Mouse (Mus musculus) neutrophil, adult 5-6 weeks (primary cell): ENCODE results near the gene Nol7. TPM values are rescaled to one million over a fixed set of nuclear protein-coding genes. Genes with fewer than 3 reads are reported as not detected.

Experiments used
- ATAC-seq: fragments of 151-379, 151-347 bp; 2 replicates; pipeline ENCODE4 v1.8.0; 2017; ENCODE audit warnings: mild to moderate bottlenecking, moderate TSS enrichment; ENCODE audit not compliant: insufficient number of reproducible peaks, poor library complexity, low FRiP score, severe bottlenecking; ENCODE audit errors: extremely low read depth
- total RNA-seq: library from RNA; stranded (forward); fragments of 200-1000 nt; gene quantifications from 2 replicates; pipeline ENCODE4 v1.2.3, GENCODE M21; 2017

Gene Nol7
- total RNA-seq, result 175 and 176 TPM in 2 replicates

DNA sequence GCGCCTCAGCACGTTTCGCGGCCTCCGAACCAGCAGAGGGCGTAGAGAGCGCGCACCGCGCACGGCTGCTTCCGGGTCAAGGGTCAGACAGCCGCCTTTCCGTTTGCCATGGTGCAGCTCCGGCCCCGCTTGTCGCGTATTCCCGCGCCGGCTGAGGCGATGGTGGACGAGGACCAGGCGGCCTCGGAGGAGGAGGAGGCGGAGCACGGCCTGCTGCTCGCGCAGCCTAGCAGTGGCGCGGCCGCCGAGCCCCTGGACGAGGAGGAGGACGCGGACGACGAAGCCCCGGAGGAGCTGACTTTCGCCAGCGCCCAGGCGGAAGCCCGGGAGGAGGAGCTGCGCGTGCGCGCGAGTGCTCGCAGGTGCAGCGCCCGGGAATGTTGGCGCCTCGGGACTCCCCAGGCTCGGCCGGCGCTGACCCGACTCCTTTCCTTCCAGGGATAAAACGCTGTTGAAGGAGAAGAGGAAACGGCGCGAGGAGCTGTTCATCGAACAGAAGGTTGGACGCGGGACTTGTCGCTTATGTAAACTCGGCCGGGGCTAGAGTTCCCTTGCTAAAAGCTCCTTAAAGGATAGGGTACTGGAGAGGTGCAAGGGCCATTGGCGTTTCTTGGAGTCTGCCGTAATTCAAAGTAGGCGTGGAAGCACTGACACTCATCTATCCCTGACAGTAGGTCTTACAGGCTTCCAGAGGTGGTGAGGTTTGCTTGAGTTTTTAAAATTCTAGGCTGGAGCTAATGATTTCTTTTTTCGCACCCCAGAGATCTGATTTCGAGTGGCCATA is at the start of gene Nol7:
TSS of gene Nol7 (plus strand) at position 94 of the 784 bp plus-strand sequence.
- ATAC-seq, result peak; percentile 94

DNA sequence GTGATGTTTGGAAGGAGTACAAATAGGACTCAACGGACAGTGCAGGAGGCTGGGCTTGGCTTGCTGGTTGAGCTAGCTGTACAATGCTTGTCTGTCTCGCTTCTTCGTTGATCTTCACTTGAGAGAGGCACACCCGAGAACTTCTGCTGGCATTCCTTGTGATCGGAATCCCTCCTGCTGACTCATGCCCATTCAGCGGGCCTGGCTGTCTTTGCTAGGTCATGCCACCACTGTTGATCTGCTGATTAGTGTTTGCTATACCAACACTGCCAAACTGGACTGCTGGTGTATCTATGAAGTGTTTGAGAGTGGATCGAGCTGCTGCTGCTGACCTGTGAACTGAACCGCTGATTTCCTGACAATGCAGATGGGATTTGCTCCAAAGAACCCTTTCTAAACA is 48.8 kb upstream of the Nol7 start:
- no peak for ATAC-seq

DNA sequence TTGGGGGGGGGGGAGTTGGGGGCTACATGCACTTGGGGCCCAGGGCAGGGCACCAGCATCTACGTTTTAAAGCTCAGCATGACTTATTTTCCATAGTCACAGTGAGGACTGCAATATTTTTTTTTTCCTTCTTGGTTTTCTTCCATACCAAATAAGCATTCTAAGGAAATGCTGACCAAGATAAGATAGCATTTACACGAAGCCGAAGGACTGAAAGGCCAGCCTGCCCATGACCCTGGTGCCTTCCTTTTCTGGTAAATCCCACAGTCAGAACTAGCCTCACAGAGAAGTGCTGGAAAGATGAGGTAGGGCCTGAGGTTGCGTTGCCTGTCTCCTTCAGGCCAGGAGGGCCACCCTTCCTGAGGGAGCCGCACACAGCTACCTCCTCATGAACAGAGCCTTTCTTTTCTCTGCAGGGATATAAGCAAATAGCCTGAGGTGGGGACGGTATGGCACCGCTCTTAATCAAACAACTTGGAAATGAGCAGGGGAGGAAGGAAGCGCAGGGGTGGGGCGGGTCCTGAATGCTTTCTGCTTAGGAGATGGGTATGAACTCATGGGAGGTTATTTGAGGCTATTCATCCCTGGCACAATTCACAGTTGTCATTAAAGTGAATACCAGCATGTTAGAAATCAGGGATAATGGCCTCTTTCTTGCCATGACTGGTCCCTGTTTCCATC is 47.6 kb upstream of the Nol7 start:
- ATAC-seq, result no peak

DNA sequence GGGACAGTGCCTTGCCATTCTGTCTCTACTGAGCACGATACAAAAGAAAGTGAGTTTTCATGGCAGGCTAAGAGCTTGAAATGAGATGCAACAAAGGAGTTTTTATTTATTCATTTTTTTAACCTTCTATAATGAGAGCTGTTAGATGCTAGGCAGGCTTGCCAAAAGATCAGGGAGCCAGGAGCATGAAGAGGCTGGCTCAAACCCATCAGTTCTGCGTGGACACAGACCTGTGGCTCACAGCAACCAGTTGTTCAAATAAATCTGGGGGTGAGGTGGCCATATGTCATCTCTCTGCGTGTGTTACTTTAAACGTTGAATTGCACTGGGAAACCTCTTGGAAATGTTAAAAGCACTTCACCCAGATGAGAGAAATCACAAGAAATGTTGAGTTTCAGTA is 44.8 kb upstream of the Nol7 start:
- ATAC-seq, result no peak

DNA sequence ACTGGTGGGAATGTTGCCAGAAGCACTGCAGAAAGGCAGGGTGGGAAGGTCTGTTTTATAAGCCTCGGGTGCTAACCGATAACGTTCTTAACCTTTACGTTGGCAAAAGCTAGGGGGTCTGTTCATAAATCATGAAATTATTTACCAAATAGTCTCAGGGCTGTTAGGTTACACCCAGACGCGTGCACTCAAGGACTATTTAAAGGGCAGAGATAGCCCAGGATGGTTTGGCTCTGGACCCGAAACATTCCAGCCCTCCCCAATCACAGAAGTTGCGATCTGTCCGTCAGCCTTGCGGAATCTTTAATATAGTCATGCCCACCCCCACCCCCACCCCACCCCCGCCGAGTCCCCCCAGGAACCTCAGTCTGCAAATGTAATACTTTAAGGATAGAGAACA is 43.8 kb upstream of the Nol7 start:
- ATAC-seq, result no peak

DNA sequence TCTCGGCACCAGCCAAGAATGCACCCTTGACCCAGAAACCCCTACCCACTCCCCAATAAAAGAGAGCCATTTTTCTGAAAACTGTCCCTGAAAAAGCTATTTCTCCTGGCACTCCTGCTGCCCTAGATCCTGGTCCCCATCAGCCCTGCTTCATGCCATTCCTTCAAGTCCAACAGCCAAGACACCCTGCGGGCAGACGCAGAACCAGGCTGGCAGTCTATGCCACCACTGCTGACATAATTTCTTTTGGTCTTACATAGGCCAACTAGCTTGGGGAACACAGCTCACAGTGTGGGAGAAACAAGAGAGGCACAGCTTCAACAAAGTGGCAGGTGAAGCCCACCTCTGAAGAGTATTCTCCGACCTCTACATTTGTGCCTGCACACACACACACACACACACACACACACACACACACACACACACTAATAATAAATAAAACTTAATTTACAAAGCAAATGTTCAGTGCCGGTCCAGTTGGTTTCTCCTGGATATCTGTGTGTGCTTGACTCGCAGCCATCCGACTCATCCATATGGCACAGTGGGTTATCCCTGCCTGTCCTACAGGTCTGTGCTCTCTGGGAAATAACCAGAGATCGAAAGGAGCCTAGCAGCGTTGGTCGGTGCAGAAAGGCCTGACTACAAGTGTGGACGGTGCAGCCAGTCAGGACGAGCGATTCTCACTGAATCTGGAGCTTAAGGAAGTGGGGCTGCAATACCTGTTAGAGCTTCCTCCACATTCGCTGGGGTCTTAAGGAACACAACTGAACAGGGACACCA is 41.7 kb upstream of the Nol7 start:
- no peak for ATAC-seq

DNA sequence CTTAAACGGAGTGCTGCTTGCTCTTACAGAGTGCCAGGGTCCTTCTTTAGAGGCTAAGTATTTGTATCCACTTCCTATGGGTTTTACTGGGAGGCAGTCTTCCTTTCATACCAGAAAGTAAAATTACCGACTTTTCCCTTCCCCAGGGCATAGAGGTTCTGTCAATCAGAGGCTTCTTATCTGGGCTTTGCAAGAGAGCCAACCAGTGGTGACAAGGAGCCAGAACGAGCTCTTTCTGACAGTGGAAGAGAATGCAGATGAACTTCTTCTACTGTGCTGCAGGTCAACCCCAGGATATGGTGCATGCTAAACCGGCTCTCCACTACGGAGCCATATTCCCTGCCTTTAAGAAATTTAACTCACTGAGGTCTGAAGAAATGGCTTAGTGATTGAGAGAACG is 37.7 kb upstream of the Nol7 start:
- ATAC-seq, result no peak

DNA sequence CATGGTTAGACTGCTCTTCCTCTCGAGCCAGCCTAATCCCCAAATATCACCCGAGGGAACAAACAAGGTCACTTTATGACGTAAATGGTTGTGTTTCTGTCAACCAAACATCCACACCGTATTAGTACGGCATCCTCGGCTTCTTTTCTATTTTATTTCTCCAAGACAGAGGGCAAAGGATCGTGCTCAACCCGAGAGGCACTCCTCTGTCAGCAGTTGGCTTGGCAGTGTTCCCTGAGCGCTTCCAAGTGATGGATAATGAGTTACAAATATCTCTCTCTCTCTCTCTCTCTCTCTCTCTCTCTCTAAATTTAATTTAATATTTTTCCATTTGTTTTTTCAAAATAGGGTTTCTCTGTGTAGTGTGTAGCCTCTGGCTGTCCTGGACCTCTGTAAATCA is 35.8 kb upstream of the Nol7 start:
- ATAC-seq, result no peak

DNA sequence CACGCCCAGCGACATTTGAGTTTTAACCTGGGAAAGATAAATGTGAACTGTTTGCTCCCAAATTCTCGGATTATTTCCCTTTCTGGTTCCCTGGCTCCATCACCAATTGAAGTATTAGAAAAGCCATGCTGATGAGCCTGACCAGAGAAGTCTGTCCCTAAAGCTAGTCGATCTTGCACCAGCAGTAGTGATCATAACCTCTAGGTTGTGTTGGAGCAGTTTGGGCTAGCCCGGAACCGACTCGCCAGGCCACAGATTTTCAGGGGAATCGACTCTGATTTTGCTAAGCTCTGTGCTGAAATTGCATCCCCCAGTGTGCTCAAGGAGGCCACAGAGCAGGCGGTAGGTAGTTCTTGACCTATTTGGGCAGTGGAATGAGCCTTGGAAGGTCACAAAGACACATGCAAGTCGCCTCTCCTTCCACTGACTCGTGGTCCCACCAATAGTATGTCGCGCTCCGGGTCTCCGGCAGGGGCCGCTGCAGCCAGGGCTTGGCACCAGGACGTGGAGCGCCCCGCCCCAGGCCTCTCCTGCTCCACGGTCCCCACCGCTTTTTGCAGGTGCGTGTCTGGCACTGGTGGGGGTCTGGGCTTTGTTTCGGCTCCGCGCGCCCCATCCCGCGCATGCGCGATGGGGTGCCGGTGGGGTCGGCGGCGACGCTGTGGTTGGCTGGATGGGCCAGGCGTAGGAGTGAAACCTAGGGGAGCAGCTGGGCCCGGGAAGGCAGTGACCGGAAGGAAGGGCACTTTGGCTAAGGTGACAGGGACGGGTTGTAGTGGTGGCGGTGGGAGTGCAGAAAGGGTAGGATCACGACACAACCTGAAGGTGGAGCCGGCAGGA is 33.0 kb upstream of the Nol7 start, which contains the start of gene Sirt5:
TSS of gene Sirt5 (plus strand) at position 512 of the 840 bp plus-strand sequence.
- ATAC-seq, result peak; percentile 89

DNA sequence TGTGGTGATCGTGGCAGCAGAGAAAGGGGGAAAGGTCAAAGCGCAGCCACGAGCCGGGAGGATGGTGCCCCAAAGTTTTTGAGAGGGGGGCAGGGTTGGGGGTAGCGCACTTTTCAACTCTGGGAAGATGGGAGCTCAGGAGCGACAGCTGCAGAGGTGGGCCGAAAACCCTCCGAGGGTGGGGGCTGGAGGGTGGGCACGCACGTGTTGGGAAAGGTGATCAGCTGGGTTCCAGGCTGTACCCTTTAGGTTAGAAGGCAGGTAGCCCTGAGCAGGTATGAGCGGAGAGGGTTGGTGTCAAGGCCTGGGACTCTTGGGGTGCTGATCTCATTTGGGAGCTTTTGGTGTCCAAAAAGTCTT is 32.4 kb upstream of the Nol7 start:
- no peak for ATAC-seq

DNA sequence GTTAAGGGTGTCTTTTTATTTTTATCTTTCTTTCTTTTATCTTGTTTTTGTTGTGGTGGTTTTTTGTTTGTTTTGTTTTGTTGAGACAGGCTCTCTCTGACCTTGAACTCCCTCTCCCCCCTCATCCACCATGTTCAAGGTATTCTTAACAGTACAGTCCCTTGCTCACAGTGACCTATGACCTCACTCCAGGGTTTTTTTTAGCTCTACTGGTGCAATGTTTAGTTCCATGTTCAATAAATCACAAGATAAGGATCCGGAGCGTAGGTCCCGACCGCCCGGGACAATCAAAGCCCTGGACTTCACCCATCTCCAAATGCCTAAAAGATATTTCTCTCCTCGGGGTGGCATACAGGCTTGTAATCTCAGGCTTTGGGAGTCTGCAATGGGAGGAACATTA is 28.1 kb upstream of the Nol7 start:
- no peak for ATAC-seq

DNA sequence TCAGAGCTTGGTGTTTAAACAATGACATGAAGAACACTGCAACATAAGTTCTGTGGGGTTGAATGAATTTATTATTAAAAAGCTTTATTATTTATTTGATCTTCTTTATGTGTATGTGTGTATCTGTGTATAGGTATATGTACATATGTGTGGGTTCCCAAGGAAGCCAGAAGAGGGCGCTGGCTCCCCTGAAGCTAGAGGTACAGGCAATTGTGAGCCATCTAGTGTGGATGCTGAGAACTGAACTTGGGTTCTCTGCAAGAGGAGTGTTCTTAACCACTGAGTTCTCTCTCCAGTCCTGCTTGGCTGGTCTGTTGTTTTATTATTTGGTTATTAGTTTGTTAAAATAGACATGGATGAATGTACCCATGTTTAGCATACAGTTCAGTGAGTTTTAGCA is 25.3 kb upstream of the Nol7 start:
- no peak for ATAC-seq

DNA sequence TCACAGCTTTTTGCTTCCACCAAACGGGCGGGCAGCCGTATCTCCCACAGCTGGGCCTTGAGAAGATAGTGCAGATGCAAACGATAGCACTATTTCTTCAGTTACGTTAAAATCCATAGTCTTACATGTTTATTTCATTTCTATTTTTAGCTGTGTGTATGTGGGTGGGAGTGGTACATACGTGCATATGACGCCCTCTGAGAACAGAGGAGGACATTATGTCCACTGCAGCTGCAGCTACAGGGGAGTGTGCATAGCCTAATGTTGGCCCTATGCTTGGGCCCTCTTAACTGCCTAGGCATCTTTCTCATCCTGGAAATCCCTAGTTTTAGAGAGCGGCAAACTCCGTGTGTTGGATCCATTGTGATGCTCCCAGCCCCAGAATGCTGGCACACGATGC is 24.0 kb upstream of the Nol7 start:
- ATAC-seq, result no peak

DNA sequence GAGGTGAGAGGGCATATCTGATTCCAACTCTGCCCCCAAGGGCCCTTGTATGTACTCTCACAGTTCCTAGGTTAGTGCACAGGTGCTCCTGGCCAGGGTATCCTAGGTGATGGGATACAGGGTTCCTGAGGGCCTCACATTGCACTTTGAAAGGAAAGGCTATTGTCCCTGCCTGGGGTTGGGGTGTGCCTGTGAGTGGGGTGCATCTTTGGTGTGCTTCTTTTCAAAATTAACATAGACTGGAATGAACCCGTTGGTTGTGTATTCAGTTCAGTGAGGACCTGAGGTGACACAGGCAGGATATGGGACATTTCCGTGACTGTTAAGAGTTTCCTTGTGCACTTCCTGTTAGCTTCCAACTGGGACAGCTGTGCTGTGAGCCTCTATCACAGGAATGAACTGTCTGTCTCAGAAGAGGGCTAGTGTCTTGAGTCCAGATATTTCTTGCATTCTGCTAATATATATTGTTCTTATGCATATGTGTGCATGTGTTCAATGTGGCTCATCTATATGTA is 23.2 kb upstream of the Nol7 start:
- no peak for ATAC-seq

DNA sequence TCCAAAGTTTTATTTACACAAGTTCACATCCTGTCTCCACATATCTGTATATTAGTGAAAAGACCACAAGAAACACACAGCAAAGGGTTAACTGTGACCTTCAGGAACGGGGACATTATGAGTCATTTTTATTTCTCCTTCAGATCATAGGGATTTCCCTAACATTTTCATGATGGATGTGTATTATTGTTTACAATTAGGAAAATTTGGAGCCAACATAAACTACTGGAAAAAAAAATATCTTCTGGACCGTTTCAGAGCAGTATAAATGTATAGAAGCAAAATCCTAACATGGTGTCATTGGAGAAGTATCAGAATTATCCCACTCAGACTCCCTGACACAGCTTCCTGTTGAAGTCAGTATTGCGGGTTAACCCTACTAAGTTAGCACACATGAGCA is 18.2 kb upstream of the Nol7 start:
- ATAC-seq, result no peak

DNA sequence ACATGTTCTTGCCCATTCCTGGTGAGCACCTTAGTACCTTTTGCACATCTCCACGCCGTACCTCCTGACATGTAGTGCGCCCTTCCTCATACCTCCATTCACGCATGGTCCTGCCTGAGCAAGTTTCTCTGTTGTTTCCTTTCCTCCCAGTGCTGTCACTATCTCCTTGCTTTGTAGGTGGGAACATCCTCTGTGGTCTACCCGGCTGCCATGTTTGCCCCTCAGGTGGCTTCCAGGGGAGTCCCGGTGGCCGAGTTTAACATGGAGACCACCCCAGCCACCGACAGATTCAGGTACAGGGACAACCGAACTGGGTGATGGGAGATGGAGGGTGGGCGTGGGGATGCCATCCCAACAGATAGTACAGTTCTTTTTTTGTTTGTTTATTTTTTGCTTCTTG is 12.9 kb upstream of the Nol7 start:
- no peak for ATAC-seq

DNA sequence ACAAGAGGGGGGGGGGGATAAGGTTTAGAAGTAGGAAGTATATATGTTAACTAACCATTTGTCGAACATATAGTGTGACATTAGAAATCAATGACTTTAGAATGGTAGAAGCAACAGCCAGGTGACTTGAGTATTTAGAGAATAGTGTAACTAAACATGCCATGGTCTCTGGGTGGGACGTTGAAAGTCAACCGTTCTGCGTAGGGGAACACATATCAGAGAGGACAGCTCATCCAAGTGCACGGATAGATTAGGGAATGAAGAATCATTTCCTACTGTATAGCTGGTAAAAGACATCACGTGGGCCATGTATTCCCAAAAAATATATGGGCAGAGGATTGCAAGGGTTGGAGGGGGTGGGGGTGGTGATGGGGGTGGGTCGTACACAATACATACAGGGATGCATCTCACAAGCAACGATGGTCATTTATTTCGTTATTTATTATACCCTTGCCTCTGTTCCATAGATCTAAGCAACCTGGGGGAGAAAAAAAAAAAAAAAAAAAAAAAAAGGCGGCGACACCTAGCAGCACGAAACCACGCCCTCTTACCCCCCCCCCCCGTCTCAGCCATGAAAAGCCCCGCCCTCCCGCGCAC is 392 bp upstream of the Nol7 start:
- ATAC-seq, result no peak

DNA sequence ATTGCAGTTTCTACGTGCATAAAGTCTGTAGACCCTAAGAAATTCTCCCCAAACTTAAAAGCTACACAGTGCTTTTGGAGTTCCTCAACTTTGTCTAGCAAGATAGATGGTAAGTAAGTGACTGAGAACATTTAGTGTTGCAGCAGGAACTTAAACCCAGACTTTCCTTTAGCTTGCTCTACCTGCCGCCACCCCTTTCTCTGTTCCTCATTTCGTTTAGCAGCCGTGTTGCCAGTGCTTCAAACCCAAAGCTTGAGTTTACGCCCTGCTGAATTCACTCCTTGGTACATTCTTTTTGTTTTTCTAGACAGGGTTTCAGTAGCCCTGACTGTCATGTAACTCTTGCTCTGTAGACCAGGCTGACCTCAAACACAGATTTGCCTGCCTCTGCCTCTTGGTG is 1.4 kb downstream of the Nol7 start:
- ATAC-seq, result peak; percentile 37; the same call in 1 of the 2 replicates
